Mouse (Mus musculus): ENCODE measurements around the gene Il23a. TPM values are rescaled to one million over a fixed set of nuclear protein-coding genes. Genes with fewer than 3 reads are reported as not detected.

Il23a gene
- total RNA-seq, 2 experiments from 2014 or later = not detected

DNA sequence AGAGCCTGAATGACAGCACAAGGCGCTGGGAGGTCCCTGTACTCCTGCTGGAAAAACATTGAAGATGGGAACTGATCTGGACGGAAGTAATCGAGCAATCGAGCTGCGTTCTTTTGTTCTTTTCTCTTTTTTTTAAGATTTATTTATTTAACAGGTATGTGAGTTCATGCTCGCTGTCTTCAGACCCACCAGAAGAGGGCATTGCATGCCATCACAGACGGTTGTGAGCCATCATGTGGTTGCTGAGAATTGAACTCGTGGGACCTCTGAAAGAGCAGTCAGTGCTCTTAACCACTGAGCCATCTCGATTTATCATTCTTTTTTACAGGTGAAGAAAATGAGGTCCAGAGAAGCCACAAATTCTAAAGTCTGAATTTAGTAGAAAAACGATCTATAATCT lies 29.1 kb upstream of the Il23a start:
- intact Hi-C loops (cut with DNase I) = no loop called here
- DNase-seq = no peak
- Histone ChIP-seq H3K27ac (no peak overlapping the region), H3K4me3 (no peak overlapping the region)
- TF ChIP-seq CTCF (IDR thresholded peaks at IDR 0.05) = no peak; the same call in 1 of the 2 replicates

DNA sequence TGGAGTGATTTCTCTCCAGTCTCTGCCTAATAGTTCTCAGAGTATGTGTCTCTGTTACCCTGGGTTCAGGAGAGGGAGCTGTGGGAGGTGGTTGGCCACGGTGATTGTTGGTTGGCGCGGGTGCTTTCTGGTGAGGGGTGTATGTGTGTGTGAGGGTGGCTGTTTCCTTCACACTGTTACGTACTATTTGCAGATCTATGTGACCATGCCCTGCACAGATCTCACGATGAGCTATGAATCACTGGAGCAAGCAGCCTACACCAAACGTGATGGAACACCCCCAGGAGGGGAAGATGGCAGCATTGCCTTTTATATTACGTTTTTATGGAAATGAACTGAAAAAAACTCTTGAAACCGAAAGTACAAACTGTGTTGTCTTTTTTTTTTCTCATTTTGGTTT lies 28.3 kb upstream of the Il23a start:
- no peak overlapping the region for H3K27ac ChIP-seq
- no peak overlapping the region for H3K4me3 ChIP-seq
- intact Hi-C loops (cut with DNase I) = no loop called here
- DNase-seq = no peak
- TF ChIP-seq CTCF (IDR thresholded peaks at IDR 0.05) = no peak

DNA sequence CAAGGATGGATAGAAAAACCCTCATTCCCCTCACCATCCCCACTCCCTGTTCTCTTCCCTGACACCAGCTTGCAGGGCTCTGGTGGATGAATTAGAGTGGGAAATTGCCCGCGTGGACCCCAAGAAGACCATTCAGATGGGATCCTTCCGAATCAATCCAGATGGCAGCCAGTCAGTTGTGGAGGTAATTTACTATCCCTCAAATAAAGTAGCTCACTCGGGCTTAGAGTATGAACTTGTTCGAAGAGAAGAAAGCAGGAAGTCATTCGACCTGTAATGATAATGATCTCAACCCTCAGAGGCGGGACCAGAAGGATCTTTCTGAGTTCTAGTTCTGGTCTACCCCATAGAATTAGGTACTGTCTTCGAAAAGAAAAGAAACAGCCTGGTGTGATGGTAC lies 25.0 kb upstream of the Il23a start:
- DNase-seq = no peak
- TF ChIP-seq CTCF (IDR thresholded peaks at IDR 0.05) = no peak
- intact Hi-C loops (cut with DNase I) = no loop called here
- H3K27ac ChIP-seq = peak overlapping the region; percentile 99
- H3K4me3 ChIP-seq = peak overlapping the region; percentile 85

DNA sequence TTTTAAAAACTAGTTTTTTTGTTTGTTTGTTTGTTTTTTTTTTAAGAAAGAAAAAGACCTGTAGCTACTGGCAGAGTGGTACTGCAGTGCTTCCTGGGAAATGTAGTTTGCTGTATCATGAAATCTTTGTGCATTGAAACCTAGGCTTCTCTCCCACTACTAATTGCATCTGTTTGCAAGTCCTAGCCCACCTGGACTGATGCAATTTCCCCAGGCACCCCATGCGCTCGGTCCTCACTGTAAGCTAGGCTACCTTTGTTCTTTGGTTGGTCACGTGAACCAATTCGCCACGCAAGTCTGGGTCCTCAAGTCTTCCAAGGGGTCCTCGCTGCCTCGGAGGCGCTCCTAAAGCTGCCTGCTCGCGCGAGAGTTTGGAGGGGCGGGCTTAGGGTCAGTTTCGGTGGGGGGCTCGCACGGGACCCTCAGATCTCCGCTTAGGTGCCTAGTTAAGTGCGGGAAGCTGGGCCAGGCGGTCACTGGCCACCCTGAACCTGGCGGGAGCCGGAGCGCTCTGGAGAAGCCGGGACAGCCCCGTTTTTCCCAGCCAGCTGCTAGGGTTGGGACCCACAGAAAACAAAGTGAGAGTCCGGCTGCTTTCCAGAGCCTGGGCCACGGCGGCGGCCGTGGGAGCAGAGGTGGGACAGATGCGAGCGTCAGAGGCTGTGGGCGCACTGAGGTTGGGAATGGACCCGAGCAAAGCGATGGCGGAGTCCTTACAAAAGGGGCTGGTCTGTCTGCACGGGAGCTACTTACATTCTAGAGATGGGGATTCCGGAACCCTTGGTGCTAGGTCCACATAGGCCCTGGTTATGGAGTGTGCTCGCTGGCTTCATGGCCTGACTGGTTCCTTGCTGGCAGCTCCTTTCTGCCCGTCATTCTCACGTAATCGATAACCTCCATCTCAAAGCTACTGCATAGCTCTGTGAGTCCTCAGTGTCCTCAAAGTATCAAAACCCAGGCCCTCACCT lies 23.9 kb upstream of the Il23a start, which contains the start of gene Cnpy2:
Gene Cnpy2 (plus strand): TSS at position 319 of the 968 bp plus-strand sequence.
- Histone ChIP-seq H3K27ac (peak within 1 kb of the TSS; percentile 99), H3K4me3 (peak within 1 kb of the TSS; percentile 85)
- intact Hi-C loops (cut with DNase I) = no loop called here
- TF ChIP-seq CTCF (IDR thresholded peaks at IDR 0.05) = no peak
- peak; percentile 89 for DNase-seq

DNA sequence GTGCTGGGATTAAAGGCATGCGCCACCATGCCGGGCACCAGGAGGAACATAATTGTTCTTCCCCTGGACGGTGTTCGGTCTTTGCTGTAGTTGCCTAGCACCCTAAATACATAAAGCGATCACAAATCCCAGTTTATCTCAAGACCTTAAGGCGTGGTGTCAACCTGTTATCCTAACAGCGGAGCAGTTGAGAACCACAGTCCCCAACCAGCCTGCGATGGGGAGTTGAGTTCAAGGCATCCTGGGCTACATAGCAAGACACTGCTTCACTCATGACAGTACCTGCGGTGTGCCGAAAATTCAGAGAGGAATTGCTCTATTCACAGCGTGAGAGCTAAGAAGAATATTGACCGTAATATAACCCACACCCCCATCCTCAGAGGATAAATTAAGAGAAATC lies 23.1 kb upstream of the Il23a start:
- H3K4me3 ChIP-seq = peak overlapping the region; percentile 85
- H3K27ac ChIP-seq = peak overlapping the region; percentile 99
- no peak for DNase-seq
- no peak for TF ChIP-seq CTCF (IDR thresholded peaks at IDR 0.05)
- intact Hi-C loops (cut with DNase I) = no loop called here

DNA sequence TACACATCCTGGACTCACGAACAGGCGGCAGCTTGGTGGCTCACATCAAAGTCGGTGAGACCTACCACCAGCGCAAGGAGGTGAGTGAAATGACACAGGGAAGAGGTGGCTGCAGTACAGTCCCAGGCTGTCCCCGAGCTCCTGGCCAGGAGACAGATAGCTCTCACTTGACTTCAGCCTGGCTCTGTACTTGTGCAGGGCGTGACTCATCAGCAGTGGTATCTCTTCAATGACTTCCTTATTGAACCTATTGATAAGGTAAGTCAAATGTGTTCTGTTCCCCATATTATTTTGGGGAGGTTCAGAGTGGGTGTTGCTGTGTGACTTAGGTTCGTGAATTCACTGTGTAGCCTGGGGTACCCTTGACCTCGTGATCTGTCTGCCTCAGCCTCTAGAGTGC lies 17.0 kb upstream of the Il23a start:
- intact Hi-C loops (cut with DNase I) = no loop called here
- TF ChIP-seq CTCF (IDR thresholded peaks at IDR 0.05) = no peak
- H3K27ac ChIP-seq = no peak overlapping the region

DNA sequence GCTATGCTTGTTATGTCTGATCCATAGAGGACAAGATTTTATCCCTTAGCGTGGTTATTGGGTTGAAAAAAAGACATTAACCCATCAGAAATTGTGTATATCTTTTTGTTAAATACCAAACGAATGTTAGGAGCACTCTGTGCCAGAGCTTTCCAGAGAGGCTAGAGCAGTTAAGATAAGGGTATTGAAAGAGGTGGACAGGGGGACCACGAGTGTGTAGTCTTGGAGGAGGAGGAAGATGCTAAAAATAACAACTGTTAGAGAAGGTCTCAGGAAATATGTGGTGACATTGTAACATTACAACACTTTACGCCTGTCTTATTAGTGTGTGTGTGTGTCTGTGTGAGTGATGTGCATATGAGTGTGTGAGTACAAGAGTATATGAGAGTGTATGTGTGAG lies 12.3 kb upstream of the Il23a start:
- intact Hi-C loops (cut with DNase I) = no loop called here
- Histone ChIP-seq H3K4me3 (no peak overlapping the region), H3K27ac (no peak overlapping the region)
- TF ChIP-seq CTCF (IDR thresholded peaks at IDR 0.05) = no peak
- DNase-seq = no peak

More for the DNA sequence above, 17.0 kb upstream of the Il23a start:
- H3K4me3 ChIP-seq = no peak overlapping the region
- DNase-seq = no peak

DNA sequence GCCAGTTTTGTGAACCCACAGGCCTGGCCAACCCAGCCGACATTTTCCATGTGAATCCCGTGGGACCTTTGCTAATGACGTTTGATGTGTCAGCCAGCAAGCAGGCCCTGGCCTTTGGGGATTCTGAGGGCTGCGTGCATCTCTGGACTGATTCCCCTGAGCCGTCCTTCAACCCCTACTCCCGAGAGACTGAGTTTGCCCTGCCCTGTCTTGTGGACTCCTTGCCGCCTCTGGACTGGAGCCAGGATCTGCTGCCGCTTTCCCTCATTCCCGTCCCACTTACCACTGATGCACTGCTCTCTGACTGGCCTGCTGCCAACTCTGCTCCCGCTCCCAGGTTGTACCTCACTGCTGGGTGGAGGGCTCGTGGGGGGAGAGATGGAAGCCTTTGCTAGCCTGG lies 11.6 kb upstream of the Il23a start:
- Histone ChIP-seq H3K4me3 (no peak overlapping the region), H3K27ac (no peak overlapping the region)
- intact Hi-C loops (cut with DNase I) = no loop called here
- DNase-seq = no peak
- TF ChIP-seq CTCF (IDR thresholded peaks at IDR 0.05) = no peak

DNA sequence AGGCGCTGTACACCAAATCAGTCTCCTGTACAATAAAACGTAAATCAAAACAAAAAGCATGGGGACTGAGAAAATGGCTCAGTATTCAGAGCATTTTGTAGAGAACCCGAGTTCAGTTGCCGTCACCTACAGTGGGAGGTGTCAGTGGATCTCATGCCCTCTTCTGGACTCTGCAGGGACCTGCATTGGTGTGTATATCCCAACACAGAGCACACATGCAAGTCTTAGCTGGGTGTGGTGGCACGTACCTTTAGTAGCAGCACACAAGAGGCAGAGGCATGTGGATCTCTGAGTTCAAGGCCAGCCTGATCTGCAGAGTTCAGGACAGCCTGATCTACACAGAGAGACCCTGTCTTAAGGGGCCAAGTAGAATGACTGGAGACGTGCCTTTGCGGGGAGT lies 11.1 kb upstream of the Il23a start:
- DNase-seq = no peak
- no peak for TF ChIP-seq CTCF (IDR thresholded peaks at IDR 0.05)
- intact Hi-C loops (cut with DNase I) = no loop called here
- Histone ChIP-seq H3K27ac (no peak overlapping the region), H3K4me3 (no peak overlapping the region)

DNA sequence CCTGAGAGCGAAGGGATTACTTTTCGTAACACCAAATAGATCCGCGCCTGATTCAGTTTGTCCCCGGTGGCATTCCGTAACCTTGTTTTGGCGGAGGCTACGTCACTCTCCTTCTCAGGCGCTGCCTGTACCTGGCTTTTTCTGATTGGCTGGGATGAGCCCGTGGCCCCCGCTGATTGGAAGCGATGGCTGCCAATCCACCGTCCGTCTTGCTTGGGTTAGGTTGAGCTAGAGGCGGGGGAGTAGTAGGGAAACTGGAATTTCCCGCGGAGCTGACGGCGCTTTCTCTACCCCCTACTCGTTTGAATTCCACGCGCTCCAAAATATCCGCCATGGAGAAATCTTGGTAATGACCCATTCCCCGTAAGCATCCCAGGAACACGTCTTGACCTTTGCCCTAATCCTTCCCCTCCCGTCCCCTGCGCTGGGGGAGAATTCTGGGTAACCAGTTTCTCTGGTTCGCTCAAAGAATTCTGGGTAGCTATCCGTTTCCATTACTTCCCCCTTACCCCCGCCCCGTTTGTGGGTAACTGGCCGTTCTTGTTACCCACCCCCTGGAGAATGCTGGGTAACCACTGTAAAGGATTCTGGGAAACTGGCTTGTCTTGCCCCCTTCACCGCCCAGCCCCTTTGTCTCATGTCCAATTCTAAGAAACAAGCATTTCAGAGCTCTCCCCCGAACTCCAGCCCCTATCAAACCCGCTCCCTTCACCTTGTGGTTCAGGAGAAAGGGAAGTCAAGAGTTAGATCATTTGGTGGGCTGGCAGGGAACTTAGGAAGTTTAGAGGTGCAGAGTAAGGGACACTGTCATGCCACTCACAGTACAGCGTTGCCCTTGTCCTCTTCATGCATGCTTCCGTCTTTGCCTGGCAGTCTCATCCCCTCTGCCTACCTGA lies 4.8 kb upstream of the Il23a start, which contains the start of gene Pan2:
Gene Pan2 (plus strand): TSS at position 210 of the 896 bp plus-strand sequence.
- DNase-seq = peak; percentile 99
- Histone ChIP-seq H3K27ac (peak within 1 kb of the TSS; percentile 100), H3K4me3 (peak within 1 kb of the TSS; percentile 72)
- TF ChIP-seq CTCF (IDR thresholded peaks at IDR 0.05) = no peak
- intact Hi-C loops (cut with DNase I) = no loop called here

DNA sequence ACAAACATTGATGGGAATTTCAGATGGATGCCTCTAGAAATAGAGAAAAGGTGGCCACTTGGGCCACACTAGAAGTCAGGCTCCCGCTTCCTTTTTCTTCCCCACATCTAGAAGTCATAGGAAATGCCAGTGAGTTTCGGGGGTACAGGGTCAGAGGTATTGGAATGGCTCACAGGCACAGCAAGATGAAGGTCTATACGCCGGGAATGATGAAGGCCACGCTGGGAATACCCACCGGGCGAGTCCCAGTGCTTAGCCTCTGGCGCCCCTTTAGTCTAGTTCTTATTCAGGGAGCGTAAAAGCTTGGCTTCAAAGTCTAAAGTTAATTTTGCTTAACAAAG lies 4.2 kb upstream of the Il23a start:
- Histone ChIP-seq H3K4me3 (peak overlapping the region; percentile 72), H3K27ac (peak overlapping the region; percentile 100)
- intact Hi-C loops (cut with DNase I) = no loop called here
- no peak for DNase-seq
- no peak for TF ChIP-seq CTCF (IDR thresholded peaks at IDR 0.05)

DNA sequence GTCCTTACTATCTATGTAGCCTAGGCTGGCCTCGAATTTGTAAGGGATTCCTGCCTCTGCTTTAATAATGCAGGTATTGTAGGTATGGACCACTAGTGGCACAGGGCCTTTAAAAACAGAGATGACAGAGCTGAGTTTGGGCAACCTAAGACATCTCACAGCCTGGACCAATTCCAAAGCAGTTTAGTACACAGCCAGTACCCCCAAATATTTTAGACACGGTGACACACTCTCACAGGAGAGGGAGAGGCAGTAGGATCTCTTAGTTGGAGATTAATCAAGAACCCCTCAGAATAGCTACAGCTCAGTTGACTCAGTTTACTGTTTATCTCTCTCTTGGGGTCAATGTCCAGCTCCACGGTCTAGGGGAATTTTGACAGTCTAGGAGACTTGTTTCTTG lies 3.8 kb upstream of the Il23a start:
- TF ChIP-seq CTCF (IDR thresholded peaks at IDR 0.05) = no peak
- intact Hi-C loops (cut with DNase I) = no loop called here
- Histone ChIP-seq H3K4me3 (peak overlapping the region; percentile 72), H3K27ac (peak overlapping the region; percentile 100)
- no peak for DNase-seq

DNA sequence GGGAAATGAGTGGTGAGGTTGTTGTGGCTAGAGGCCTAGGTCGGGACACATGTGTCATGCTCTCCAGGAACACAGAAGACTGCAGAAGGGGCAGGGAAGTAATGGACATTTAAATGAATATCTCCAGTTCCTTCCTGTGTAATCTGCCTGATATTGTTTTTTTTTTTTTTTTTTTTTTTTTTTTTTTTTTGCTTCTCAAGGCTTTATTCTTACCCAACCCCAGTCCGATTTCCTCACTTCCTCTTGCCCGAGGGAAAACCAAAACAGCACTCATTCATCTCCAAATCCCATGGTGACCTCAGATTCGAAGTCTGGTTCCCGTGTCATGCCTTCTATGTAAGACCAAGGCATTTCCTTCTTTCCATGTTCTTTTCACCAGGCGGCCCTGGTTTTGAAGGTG lies 309 bp downstream of the Il23a start:
- Histone ChIP-seq H3K4me3 (no peak overlapping the region), H3K27ac (no peak overlapping the region)
- intact Hi-C loops (cut with DNase I) = no loop called here
- DNase-seq = no peak
- no peak for TF ChIP-seq CTCF (IDR thresholded peaks at IDR 0.05)
